In the genomic region with DNA sequence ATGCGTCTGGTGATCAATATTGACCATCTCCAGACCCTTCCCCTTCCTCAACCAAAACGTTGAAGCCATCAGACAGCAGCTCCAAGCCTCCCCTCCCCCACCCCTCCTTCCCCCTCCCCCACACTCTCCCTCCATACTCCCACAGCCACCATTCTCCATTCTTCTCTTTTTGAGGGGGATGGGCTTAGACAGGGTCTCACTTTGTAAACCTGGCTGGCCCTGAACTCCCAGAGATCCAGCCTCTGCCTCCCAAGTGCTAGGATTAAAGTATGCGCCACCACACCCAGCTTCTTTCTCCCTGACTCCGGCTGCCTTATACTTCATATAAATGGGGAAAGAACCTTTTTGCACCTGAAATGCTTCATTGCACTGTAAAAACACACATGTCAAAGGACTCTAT, we compare ENCODE assay signal across 24 mouse cellular contexts.
DNase-seq lines count a peak whose midpoint lies in the region; ATAC-seq lines count a peak whose summit lies in the region.
"Had no signal": no experiment of that assay in that cellular context is flagged by ENCODE, and none has a peak within 500 bp of the region (broad histone marks: within the 10 kb centered on the region; RNA-seq: fewer than 3 reads in every experiment).

No protein-coding gene starts in this region.

- no peak overlapping the region for H3K27ac ChIP-seq in midbrain, embryonic 11.5 days (ENCODE audit: low read depth, low read length)
- no peak overlapping the region for H3K27ac ChIP-seq in midbrain, embryonic 10.5 days (replicated peaks)
- no peak overlapping the region for H3K27ac ChIP-seq in heart, embryonic 11.5 days (ENCODE audit: low read depth, low read length)

- ATAC-seq in midbrain, embryonic 11.5 days (ENCODE audit: low FRiP score): no peak
- no peak for ATAC-seq in heart, embryonic 11.5 days (replicated peaks; ENCODE audit: insufficient number of reproducible peaks, low FRiP score, low TSS enrichment)
- ATAC-seq: activated CD4-positive, CD25-positive, alpha-beta regulatory T cell, adult 4 months; CD4-positive, CD25-positive, alpha-beta regulatory T cell, adult 4 months; Patski had no signal

- H3K36me3 ChIP-seq in midbrain, embryonic 11.5 days (ENCODE audit: control insufficient read depth, insufficient read depth, low read length): no peaks in the 10 kb centered on the region
- H3K36me3 ChIP-seq in midbrain, embryonic 10.5 days: no peaks in the 10 kb centered on the region
- no peaks in the 10 kb centered on the region for H3K36me3 ChIP-seq in heart, embryonic 11.5 days (ENCODE audit: control insufficient read depth, insufficient read depth, low read length)
- H3K36me3 ChIP-seq: G1E had no signal

- no peak overlapping the region for H3K9ac ChIP-seq in midbrain, embryonic 11.5 days (ENCODE audit: low read length)
- no peak overlapping the region for H3K9ac ChIP-seq in heart, embryonic 11.5 days (ENCODE audit: low read depth, low read length)

- DNase-seq in midbrain, embryonic 11.5 days (ENCODE audit: low spot score, missing footprints): peak; percentile 76
- DNase-seq in midbrain, embryonic 10.5 days (ENCODE audit: low spot score): no peak
- DNase-seq in ES-CJ7 (ENCODE audit: low read depth, low spot score) (peak; percentile 62), R1 (ENCODE audit: low read depth, low spot score) (peak; percentile 21), ZHBTc4 (ENCODE audit: low read depth, low spot score) (peak; percentile 21)
- no peak for DNase-seq in right cerebral cortex, postnatal 36 days (ENCODE audit: low spot score in 2 of 2)
- no peak for DNase-seq in kidney, postnatal 4 days
- DNase-seq: adrenal gland, adult 2 months; adrenal gland, adult 8-10 months; adrenal gland, postnatal 10 days; adrenal gland, postnatal 14 days; adrenal gland, postnatal 25 days; adrenal gland, postnatal 36 days; B cell, adult 2 months; cerebellum, adult 11 months; cerebellum, adult 11-12 months; cerebellum, adult 18-20 months; cerebellum, adult 2 months; cerebellum, adult 8-10 months had no signal

- no peaks in the 10 kb centered on the region; the same call in 1 of the 2 replicates for H3K4me1 ChIP-seq in midbrain, embryonic 11.5 days (ENCODE audit: control insufficient read depth, insufficient read depth, low read length)
- peaks cover 20% of the 10 kb centered on the region for H3K4me1 ChIP-seq in midbrain, embryonic 10.5 days
- H3K4me1 ChIP-seq in heart, embryonic 11.5 days (ENCODE audit: control insufficient read depth, insufficient read depth, low read length): no peaks in the 10 kb centered on the region

- 59% methylated on average over 4 of the region's 4 CpGs for WGBS in midbrain, embryonic 11.5 days
- WGBS in midbrain, embryonic 10.5 days: 71% methylated on average over 4 of the region's 4 CpGs
- WGBS in heart, embryonic 11.5 days (ENCODE audit: insufficient replicate concordance): 57% methylated on average over 4 of the region's 4 CpGs

- no peaks in the 10 kb centered on the region for H3K27me3 ChIP-seq in midbrain, embryonic 11.5 days (ENCODE audit: control insufficient read depth, insufficient read depth, low read length)
- no peaks in the 10 kb centered on the region for H3K27me3 ChIP-seq in midbrain, embryonic 10.5 days (ENCODE audit: low read depth, poor library complexity, severe bottlenecking)
- 0 out of 2 replicates have a peak, but pooled peaks cover 4% of the 10 kb centered on the region for H3K27me3 ChIP-seq in heart, embryonic 11.5 days (ENCODE audit: control insufficient read depth, insufficient read depth, low read length)

- no peak overlapping the region for H3K4me3 ChIP-seq in midbrain, embryonic 11.5 days (ENCODE audit: low read depth, low read length)
- H3K4me3 ChIP-seq in midbrain, embryonic 10.5 days: no peak overlapping the region
- no peak overlapping the region for H3K4me3 ChIP-seq in heart, embryonic 11.5 days (ENCODE audit: low read depth, low read length)

- no peak overlapping the region for H3K4me2 ChIP-seq in midbrain, embryonic 11.5 days
- H3K4me2 ChIP-seq in heart, embryonic 11.5 days: no peak overlapping the region

- no peaks in the 10 kb centered on the region for H3K9me3 ChIP-seq in midbrain, embryonic 11.5 days (ENCODE audit: control insufficient read depth, low read length)
- H3K9me3 ChIP-seq in midbrain, embryonic 10.5 days (replicated peaks): no peaks in the 10 kb centered on the region
- no peaks in the 10 kb centered on the region for H3K9me3 ChIP-seq in heart, embryonic 11.5 days (replicated peaks; ENCODE audit: control insufficient read depth, low read length)
- H3K9me3 ChIP-seq: G1E had no signal

Comparison
In these comparisons a context has a peak if more than half of its experiments do, and no peak if none do; other contexts are left out.
1. DNase-seq: peak in midbrain, embryonic 11.5 days (single experiment), ES-CJ7 (single experiment), R1 (single experiment) and ZHBTc4 (single experiment); none in midbrain, embryonic 10.5 days (single experiment), right cerebral cortex, postnatal 36 days (0 of 2) and kidney, postnatal 4 days (0 of 2).